Mouse (Mus musculus): Measurements from ENCODE around the gene Ttll7. TPM values are rescaled to one million over a fixed set of nuclear protein-coding genes. Genes with fewer than 3 reads are reported as not detected.

Gene Ttll7
- total and polyA plus RNA-seq, 2 experiments, result 0.21 to 1.8 TPM

GRCm38 (mm10) chr3:146967834-146968233 is 115.7 kb downstream of the Ttll7 start:
- TF ChIP-seq POLR2A (IDR thresholded peaks at IDR 0.05; ENCODE audit: extremely low read depth, insufficient read depth, low read length) (no peak), CTCF (IDR thresholded peaks at IDR 0.05; ENCODE audit: low read depth, low read length) (no peak)
- Histone ChIP-seq H3K9ac (ENCODE audit: low read depth, low read length) (no peak overlapping the region), H3K27ac (replicated peaks; ENCODE audit: insufficient read depth, low read depth, low read length) (no peak overlapping the region), H3K36me3 (ENCODE audit: control insufficient read depth, insufficient read depth, low read length) (no peaks in the 10 kb centered on the region), H3K4me1 (ENCODE audit: control insufficient read depth, insufficient read depth, low read length) (no peaks in the 10 kb centered on the region), H3K79me2 (ENCODE audit: control insufficient read depth, insufficient read depth, low read length) (no peaks in the 10 kb centered on the region), H3K4me3 (ENCODE audit: insufficient read depth, low read depth, low read length) (no peak overlapping the region), H3K27me3 (ENCODE audit: control insufficient read depth, insufficient read depth, low read length) (no peaks in the 10 kb centered on the region)
- WGBS, result 86% methylated on average over 4 of the region's 4 CpGs
- no peak for DNase-seq (ENCODE audit: extremely low read depth, low read depth, low spot score)

- Histone ChIP-seq H3K36me3 (ENCODE audit: control insufficient read depth, insufficient read depth, low read length) (no peaks in the 10 kb centered on the region), H3K4me1 (ENCODE audit: control insufficient read depth, insufficient read depth, low read length) (no peaks in the 10 kb centered on the region), H3K4me3 (ENCODE audit: insufficient read depth, low read depth, low read length) (no peak overlapping the region), H3K9ac (ENCODE audit: low read depth, low read length) (no peak overlapping the region), H3K27ac (replicated peaks; ENCODE audit: insufficient read depth, low read depth, low read length) (no peak overlapping the region), H3K27me3 (ENCODE audit: control insufficient read depth, insufficient read depth, low read length) (no peaks in the 10 kb centered on the region), H3K79me2 (ENCODE audit: control insufficient read depth, insufficient read depth, low read length) (no peaks in the 10 kb centered on the region)
- DNase-seq (ENCODE audit: extremely low read depth, low read depth, low spot score), result no peak
- WGBS, result 90% methylated on average over 3 of the region's 3 CpGs
- TF ChIP-seq CTCF (IDR thresholded peaks at IDR 0.05; ENCODE audit: low read depth, low read length) (no peak), POLR2A (IDR thresholded peaks at IDR 0.05; ENCODE audit: extremely low read depth, insufficient read depth, low read length) (no peak)
These were observed 126.1 kb downstream of the Ttll7 start for GRCm38 (mm10) chr3:146978272-146978671.

- no peak overlapping the region for H3K9ac ChIP-seq (ENCODE audit: low read depth, low read length)
- no peak overlapping the region for H3K27ac ChIP-seq (replicated peaks; ENCODE audit: insufficient read depth, low read depth, low read length)
- no peaks in the 10 kb centered on the region for H3K27me3 ChIP-seq (ENCODE audit: control insufficient read depth, insufficient read depth, low read length)
- no peaks in the 10 kb centered on the region for H3K4me1 ChIP-seq (ENCODE audit: control insufficient read depth, insufficient read depth, low read length)
- WGBS, result 40% methylated on average over 26 of the region's 26 CpGs
- H3K36me3 ChIP-seq (ENCODE audit: control insufficient read depth, insufficient read depth, low read length), result no peaks in the 10 kb centered on the region
- TF ChIP-seq POLR2A (IDR thresholded peaks at IDR 0.05; ENCODE audit: extremely low read depth, insufficient read depth, low read length) (no peak), CTCF (IDR thresholded peaks at IDR 0.05; ENCODE audit: low read depth, low read length) (peak; percentile 24; the same call in 1 of the 2 replicates)
- H3K4me3 ChIP-seq (ENCODE audit: insufficient read depth, low read depth, low read length), result no peak overlapping the region
- DNase-seq (ENCODE audit: extremely low read depth, low read depth, low spot score), result no peak
- H3K79me2 ChIP-seq (ENCODE audit: control insufficient read depth, insufficient read depth, low read length), result no peaks in the 10 kb centered on the region
These were observed 141.9 kb downstream of the Ttll7 start for GRCm38 (mm10) chr3:146993834-146994669.

- TF ChIP-seq POLR2A (IDR thresholded peaks at IDR 0.05; ENCODE audit: extremely low read depth, insufficient read depth, low read length), result no peak
- TF ChIP-seq CTCF (IDR thresholded peaks at IDR 0.05; ENCODE audit: low read depth, low read length), result no peak
- 66% methylated on average over 15 of the region's 15 CpGs for WGBS
- DNase-seq (ENCODE audit: extremely low read depth, low read depth, low spot score), result no peak
These were observed 142.7 kb downstream of the Ttll7 start for GRCm38 (mm10) chr3:146994670-146995415.

GRCm38 (mm10) chr3:146999148-146999547 is 147.0 kb downstream of the Ttll7 start:
- Histone ChIP-seq H3K4me1 (ENCODE audit: control insufficient read depth, insufficient read depth, low read length) (no peaks in the 10 kb centered on the region), H3K36me3 (ENCODE audit: control insufficient read depth, insufficient read depth, low read length) (no peaks in the 10 kb centered on the region), H3K4me3 (ENCODE audit: insufficient read depth, low read depth, low read length) (no peak overlapping the region), H3K27me3 (ENCODE audit: control insufficient read depth, insufficient read depth, low read length) (no peaks in the 10 kb centered on the region), H3K79me2 (ENCODE audit: control insufficient read depth, insufficient read depth, low read length) (no peaks in the 10 kb centered on the region), H3K9ac (ENCODE audit: low read depth, low read length) (no peak overlapping the region), H3K27ac (replicated peaks; ENCODE audit: insufficient read depth, low read depth, low read length) (no peak overlapping the region)
- no peak for TF ChIP-seq CTCF (IDR thresholded peaks at IDR 0.05; ENCODE audit: low read depth, low read length)
- TF ChIP-seq POLR2A (IDR thresholded peaks at IDR 0.05; ENCODE audit: extremely low read depth, insufficient read depth, low read length), result no peak
- no peak for DNase-seq (ENCODE audit: extremely low read depth, low read depth, low spot score)
- WGBS, result 79% methylated on average over 2 of the region's 2 CpGs

More at GRCm38 (mm10) chr3:146994670-146995415, 142.7 kb downstream of the Ttll7 start:
- Histone ChIP-seq H3K27ac (replicated peaks; ENCODE audit: insufficient read depth, low read depth, low read length) (no peak overlapping the region), H3K36me3 (ENCODE audit: control insufficient read depth, insufficient read depth, low read length) (no peaks in the 10 kb centered on the region), H3K4me1 (ENCODE audit: control insufficient read depth, insufficient read depth, low read length) (no peaks in the 10 kb centered on the region), H3K79me2 (ENCODE audit: control insufficient read depth, insufficient read depth, low read length) (no peaks in the 10 kb centered on the region), H3K27me3 (ENCODE audit: control insufficient read depth, insufficient read depth, low read length) (no peaks in the 10 kb centered on the region), H3K9ac (ENCODE audit: low read depth, low read length) (no peak overlapping the region), H3K4me3 (ENCODE audit: insufficient read depth, low read depth, low read length) (no peak overlapping the region)
